Mouse (Mus musculus) olfactory bulb, adult 2 months (tissue): ENCODE data around the gene Tcf19. TPM values are rescaled to one million over a fixed set of nuclear protein-coding genes. Genes with fewer than 3 reads are reported as not detected.
A peak's percentile ranks its signal among the peaks of the same experiment; 100 is the strongest.

Experiments
- H3K27ac ChIP-seq: fragments of 200-500 bp; 2 replicates; pipeline ENCODE4 v1.5.1; 2012; ENCODE audit warnings: low read depth, low read length; ENCODE audit not compliant: insufficient read depth
- H3K4me1 ChIP-seq: fragments of 200-500 bp; 2 replicates; pipeline ENCODE4 v1.6.1; 2012; ENCODE audit warnings: low read length; ENCODE audit not compliant: control insufficient read depth, insufficient read depth
- H3K4me3 ChIP-seq: fragments of 200-500 bp; 2 replicates; pipeline ENCODE4 v1.5.1; 2012; ENCODE audit warnings: mild to moderate bottlenecking, low read depth, low read length, moderate library complexity; ENCODE audit not compliant: insufficient read depth
- CTCF ChIP-seq: fragments of 200-500 bp; IDR thresholded peaks from 2 replicates; pipeline ENCODE4 v1.5.1; 2012; ENCODE audit warnings: low read depth, mild to moderate bottlenecking, low read length, moderate library complexity; ENCODE audit not compliant: insufficient read depth
- POLR2A ChIP-seq: fragments of 200-500 bp; IDR thresholded peaks from 2 replicates; pipeline ENCODE4 v1.6.1; 2012; ENCODE audit warnings: mild to moderate bottlenecking, low read depth, low read length, moderate library complexity; ENCODE audit not compliant: insufficient read depth
- WGBS: fragments of 180-500 bp; shearing (Covaris S2); methylation state at CpG from one replicate; pipeline ENCODE4 v1.1.7; 2018; 5-methylcytosine and 5-hydroxymethylcytosine counted together
- polyA plus RNA-seq: library from polyadenylated mRNA; stranded (reverse); fragments of >200 nt; gene quantifications from 2 replicates; pipeline ENCODE4 v1.2.4, GENCODE M21; 2012; ENCODE audit warnings: low replicate concordance; ENCODE audit not compliant: missing spikeins, insufficient read depth, insufficient read length

The Tcf19 gene
- polyA plus RNA-seq, result not detected in 2 replicates

DNA sequence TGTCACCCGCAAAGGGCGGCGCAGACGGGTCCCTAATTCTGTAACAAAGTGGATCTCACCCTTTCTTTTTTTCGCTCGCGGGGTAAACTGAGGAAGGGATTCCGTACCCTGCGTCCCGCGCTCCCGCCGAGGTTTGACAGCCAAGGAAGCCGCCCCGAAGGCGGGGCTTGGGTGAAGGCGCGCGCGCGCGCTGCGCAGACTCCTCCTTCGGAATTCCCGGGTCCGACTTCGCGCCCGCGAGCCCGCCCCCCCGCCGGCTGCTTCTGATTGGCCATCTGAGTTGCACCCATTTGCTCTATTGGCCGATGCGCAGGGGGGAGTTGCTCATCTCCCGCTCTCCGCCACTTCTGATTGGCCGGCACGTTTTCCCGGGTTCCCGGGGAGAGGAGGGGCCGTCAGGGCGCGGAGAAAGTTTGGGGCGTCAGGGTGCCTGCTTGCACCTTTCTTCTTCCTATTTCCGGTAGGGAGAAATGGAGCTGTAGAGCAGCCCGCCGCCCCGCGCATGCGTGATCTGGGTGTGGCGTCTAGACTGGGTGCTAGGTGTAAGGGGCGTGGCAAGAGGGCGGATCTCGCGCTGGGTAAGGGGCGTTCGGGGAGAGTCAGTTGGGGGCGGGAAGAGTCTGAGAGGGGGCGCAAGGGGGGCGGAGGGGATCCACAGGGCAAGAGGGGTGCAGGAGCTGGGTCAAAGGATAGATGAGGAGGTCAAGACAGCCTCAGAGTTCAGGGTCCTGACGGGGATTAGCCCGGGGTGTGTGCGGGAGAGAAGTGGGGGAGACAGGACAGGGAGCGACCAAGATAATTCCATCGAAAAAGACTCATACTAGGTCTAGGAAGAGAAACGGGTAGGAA is at the start of gene Tcf19, which contains the start of gene Cchcr1:
TSS of gene Tcf19 (minus strand) at position 173 of the 849 bp plus-strand sequence.
TSS of gene Cchcr1 (plus strand) at position 449 of the 849 bp plus-strand sequence.
- H3K4me1 ChIP-seq, result peaks cover 10% of the 10 kb centered on the region
- TF ChIP-seq POLR2A (no peak), CTCF (no peak)
- WGBS, result 1% methylated on average over 67 of the region's 67 CpGs
- peak within 1 kb of the TSS; percentile 65 for H3K4me3 ChIP-seq
- H3K27ac ChIP-seq, result no peak within 1 kb of the TSS

DNA sequence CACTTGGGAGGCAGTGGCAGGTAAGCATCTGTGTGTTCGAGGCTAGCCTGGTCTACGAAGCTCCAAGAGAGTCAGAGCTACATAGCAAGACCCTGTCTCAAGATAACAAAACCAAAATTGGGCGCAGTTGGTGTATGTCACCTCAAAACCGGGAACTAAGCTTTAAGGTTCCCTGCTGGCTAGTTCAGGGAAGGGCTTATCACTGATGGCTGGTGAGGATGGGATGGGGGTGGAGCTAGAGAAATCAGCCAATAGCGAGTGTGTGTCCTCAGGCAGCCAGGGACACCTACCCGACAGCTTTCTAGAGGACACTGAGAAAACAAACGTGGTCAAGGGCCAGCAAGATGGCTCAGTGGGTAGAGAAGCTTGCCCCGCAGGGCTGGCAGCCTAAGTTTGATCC is 41.6 kb upstream of the Tcf19 start:
- Histone ChIP-seq H3K4me3 (no peak overlapping the region), H3K4me1 (peaks cover 6% of the 10 kb centered on the region), H3K27ac (no peak overlapping the region)
- TF ChIP-seq POLR2A, result no peak
- no peak for TF ChIP-seq CTCF
- 73% methylated on average over 8 of the region's 8 CpGs for WGBS

DNA sequence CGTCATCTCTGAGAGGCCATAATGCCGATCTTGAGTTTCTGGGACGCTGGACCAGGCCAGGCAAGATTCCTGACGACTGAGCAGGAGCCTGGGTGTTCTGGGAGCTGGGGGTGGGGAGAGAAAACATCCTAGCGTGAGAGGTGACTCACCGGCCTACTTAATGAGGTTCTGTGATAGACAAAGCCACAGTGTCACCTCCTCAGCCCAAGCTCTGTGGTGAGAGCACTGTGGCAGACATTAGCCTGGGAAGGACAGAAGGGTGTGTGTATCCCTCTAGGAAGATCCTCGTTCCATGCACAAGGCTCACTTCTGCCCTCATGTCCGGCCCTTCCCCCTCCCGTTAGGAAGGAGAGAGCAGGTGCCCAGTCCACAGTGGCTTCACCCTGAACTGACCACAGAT is 40.7 kb upstream of the Tcf19 start:
- Histone ChIP-seq H3K4me3 (no peak overlapping the region), H3K27ac (no peak overlapping the region), H3K4me1 (peaks cover 6% of the 10 kb centered on the region)
- 60% methylated on average over 9 of the region's 9 CpGs for WGBS
- TF ChIP-seq CTCF (no peak; the same call in 1 of the 2 replicates), POLR2A (no peak)

DNA sequence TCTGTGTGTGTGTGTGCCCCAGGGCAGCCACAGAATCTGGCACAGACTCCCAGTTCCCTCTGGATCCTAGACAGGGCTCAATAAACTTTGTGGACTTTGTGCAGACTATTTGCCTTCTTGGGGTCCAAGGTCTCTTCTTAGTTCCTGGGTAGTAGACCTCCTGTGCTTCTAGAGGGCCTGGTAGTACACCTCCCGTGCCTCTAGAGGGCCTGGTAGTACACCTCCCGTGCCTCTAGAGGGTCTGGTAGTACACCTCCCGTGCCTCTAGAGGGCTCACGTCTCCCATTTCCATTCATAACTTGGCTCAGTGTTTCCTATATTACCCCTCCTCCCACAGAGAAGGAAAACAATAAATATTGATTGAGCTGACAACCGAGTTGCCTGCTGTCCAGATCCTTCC is 40.2 kb upstream of the Tcf19 start:
- H3K4me3 ChIP-seq, result no peak overlapping the region
- TF ChIP-seq CTCF (no peak), POLR2A (no peak)
- H3K27ac ChIP-seq, result no peak overlapping the region
- H3K4me1 ChIP-seq, result peaks cover 9% of the 10 kb centered on the region
- 23% methylated on average over 5 of the region's 5 CpGs for WGBS

DNA sequence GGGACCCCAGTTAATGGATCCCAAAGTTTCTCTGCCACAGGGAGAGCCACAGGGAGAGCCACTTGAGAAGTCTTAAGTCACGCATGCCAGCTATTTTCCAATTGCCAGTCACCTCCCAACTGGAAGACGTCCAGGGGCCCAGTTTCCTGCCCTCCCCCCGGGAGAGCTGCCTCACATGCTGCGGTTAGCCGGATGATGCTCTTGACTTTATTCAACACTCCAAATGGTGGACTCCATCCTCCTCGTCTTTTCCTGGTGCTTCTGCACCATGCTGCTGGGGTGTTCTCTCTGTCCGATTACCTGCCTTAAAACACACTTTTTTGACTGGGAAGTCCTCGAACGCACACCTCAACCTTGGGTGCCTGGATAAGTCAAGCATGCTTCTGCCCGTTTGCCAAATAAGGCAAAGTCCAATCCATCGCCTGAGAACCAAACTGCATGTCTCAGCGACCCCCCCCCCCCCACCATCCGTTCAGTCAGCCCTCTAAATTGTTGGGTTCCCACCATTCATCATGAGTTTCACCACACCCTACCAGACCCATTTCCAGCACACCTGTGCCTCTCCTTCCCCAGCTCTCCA is 39.7 kb upstream of the Tcf19 start:
- Histone ChIP-seq H3K27ac (no peak overlapping the region), H3K4me1 (peaks cover 14% of the 10 kb centered on the region), H3K4me3 (no peak overlapping the region)
- 85% methylated on average over 13 of the region's 13 CpGs for WGBS
- no peak for TF ChIP-seq CTCF
- TF ChIP-seq POLR2A, result no peak

DNA sequence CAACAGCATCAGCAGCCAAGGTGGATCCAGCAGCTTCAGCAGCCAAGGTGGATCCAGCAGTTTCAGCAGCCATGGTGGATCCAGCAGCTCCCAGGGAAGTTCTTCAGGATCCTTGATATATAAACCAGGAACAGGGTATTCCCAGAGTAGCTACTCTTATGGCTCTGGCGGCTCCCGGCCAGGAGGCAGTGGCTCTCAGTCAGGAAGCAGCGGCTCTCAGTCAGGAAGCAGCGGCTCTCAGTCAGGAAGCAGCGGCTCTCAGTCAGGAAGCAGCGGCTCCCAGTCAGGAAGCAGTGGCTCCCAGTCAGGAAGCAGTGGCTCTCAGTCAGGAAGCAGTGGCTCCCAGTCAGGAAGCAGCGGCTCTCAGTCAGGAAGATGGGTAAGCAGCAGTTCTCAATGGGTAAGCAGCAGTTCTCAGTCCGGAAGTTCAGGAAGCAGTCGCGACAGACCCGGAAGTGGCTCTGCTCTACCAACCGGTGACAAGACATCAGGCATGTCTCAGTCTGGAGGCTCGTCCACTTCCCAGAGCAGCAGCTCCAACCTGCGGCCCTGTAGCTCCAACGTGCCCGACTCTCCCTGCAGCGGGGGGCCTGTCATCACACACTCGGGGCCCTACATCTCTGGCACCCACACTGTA is 38.3 kb upstream of the Tcf19 start:
- WGBS, result 94% methylated on average over 18 of the region's 18 CpGs
- no peak for TF ChIP-seq POLR2A
- Histone ChIP-seq H3K4me3 (no peak overlapping the region), H3K4me1 (peaks cover 25% of the 10 kb centered on the region), H3K27ac (no peak overlapping the region)

DNA sequence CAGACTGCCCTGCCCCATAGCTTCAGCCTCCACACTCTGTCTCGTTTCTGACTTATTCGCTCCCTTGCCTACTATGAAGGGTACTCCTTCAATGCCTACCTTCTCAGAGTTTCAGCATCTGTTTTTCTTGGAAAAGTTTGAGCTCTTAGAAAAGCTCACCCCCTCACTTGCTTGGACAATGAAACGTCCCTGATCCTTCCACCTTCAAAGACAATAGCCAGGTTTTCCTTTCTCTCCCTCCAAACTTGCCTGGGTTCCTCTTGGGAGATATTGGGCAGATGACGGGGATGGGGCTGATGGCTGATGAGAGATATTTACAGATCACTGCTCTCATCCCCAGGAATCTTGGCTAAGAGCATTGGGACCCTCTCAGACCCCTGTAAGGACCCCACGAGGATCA is 37.7 kb upstream of the Tcf19 start:
- TF ChIP-seq CTCF (no peak), POLR2A (no peak)
- Histone ChIP-seq H3K27ac (no peak overlapping the region), H3K4me1 (peaks cover 31% of the 10 kb centered on the region), H3K4me3 (no peak overlapping the region)
- 85% methylated on average over 5 of the region's 5 CpGs for WGBS

DNA sequence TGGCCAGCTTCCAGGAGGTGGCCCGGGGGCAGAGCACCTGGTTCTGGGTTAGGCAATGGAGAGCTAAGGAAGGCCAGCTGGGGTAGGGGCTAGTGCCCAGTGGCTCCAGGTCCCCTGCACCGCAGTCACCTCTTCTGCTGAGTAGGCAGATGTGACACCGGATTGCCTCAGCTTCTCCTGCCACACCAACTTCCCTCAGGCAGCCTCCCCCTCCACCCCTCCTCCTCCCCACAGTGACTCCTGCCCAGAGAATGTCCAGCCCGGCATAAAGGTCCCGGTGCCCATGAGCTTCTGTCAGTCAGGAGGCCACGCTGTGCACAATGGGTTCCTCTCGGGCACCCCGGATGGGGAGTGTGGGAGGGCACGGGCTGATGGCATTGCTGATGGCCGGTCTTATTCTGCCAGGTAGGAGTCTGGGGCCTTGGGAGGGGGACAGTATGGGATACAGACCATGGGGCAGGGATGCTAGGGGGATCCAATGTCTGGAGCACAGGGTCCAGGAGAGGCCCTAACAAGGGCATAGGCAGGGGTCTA is 35.3 kb upstream of the Tcf19 start, which contains the start of gene Cdsn:
TSS of gene Cdsn (plus strand) at position 248 of the 534 bp plus-strand sequence.
- H3K27ac ChIP-seq, result no peak within 1 kb of the TSS; the same call in 1 of the 2 replicates
- WGBS, result 74% methylated on average over 10 of the region's 10 CpGs
- TF ChIP-seq POLR2A (no peak), CTCF (no peak)

More for the DNA sequence above, 35.3 kb upstream of the Tcf19 start, which contains the start of gene Cdsn:
- H3K4me1 ChIP-seq, result peaks cover 29% of the 10 kb centered on the region
- H3K4me3 ChIP-seq, result no peak within 1 kb of the TSS
